Mouse (Mus musculus) liver, adult (tissue): Measurements from ENCODE around the gene Ces1e.

Experiments used
- GATA4 ChIP-seq: IDR thresholded peaks from 2 replicates; pipeline ENCODE4 v1.6.1; 2014; ENCODE audit warnings: mild to moderate bottlenecking, low read length; ENCODE audit not compliant: insufficient replicate concordance

Gene Ces1e

GRCm38 (mm10) chr8:93229446-93229845, at the start of gene Ces1e:
Gene Ces1e (minus strand): TSS chr8:93229619.
- peak; percentile 57; the same call in 1 of the 2 replicates for TF ChIP-seq GATA4

DNA sequence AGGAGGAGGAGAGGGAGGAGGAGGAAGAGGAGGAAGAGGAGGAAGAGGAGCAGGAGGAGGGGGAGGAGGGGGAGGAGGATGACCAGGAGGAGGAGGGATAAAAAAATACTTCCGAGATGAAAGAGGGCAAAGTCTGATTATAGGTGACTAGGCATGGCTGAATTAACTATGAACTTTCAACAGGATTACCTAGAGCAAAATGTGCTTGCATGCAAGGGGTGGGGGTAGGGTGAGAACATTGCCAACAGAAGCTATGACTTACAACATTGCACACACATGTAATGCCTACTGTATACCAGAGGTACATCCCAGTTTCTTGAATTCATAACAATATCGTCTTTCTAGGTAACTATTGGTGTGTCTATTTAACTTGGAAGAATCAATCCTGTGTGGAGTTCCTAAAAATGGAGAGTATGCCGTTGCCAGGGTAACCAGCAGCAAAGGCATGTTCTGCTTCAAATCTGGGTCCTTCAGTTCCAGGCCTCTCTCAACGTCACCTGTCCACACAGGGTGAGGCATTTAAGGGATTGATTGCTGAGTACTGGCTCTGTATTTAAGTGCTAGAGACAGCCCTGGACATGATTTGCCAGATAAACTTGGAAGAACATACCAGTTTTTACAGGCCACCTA, 48.9 kb upstream of the Ces1e start:
- TF ChIP-seq GATA4: no peak

DNA sequence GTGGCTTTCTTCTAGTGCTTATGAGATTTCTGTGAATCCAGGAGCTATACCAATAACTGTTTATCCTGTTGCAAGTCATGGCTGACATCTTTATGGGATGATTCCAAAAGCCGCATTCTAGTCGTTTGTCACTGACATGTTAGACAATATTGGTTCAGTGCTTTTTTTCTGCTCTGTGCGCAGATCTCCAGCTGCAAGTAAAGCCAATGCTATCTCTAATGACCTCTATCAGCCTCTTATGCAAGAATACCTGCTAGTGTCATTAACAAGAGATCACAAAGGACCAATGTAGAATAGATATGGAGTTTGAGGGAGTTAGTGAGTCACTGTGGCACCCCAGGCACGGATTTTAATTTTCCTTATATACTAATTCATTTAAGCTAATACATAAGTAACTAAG, 45.2 kb upstream of the Ces1e start:
- TF ChIP-seq GATA4: peak; percentile 68

DNA sequence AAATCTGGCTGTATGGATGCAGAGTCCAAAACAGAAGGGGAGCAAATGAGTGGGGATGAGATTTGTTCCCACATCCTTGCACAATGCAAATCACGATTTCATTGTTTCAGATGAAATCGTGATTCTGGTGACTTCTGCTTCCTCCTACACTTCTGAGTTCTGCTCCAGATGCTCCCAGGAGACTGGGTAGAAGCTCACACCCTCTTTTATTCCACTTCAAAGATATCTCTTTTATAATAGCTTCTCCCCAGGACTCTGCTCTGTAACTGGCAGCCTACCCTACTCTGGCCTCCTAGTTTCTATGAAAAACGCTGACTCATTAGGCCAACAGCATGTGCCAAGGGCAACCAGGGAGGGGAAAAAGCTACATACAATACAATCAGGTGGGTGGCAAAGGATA, 43.9 kb upstream of the Ces1e start:
- no peak for TF ChIP-seq GATA4

DNA sequence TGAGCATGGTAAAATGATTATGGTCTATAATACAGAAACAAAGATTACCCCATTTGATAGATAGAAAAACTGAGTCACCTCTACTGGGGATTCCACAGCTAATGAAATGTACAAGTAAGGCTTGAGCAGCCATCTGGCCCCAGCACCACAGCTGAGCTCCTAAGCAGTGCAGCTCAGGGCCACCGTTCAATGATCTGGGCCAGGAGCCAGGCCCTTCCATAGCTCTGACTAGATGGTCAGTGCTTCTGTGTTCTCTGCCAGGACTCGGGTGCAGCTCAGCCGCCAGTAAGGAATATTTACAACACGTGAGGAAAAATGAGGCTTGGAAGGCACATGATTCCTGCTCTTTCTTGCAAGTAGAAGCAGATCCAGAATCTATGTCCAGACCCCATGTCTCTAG, 43.3 kb upstream of the Ces1e start:
- no peak for TF ChIP-seq GATA4

- TF ChIP-seq GATA4: no peak
These were observed 32.0 kb upstream of the Ces1e start for GRCm38 (mm10) chr8:93261436-93261835.

GRCm38 (mm10) chr8:93252400-93252925, 23.0 kb upstream of the Ces1e start:
- peak; percentile 90 for TF ChIP-seq GATA4

GRCm38 (mm10) chr8:93246057-93246456, 16.6 kb upstream of the Ces1e start:
- TF ChIP-seq GATA4: peak; percentile 81

DNA sequence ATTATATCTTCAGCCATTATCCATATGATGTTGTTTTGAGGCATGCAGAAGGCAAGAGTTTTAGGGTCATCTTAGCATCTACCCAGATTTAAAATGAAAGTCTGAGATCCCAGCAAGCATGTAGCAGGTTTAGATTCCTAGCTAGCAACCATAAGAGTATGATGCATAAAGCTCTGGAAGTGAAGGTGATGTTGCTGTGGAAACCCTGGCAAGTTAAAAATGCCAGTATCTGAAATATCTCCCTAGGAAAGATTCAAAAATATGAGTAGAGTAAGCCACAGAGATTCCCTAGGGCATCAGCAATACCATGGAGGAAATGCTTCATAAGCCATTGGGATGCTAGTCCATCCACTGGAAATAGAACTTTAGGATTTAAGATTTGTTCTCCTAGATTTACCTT, 10.5 kb upstream of the Ces1e start:
- no peak for TF ChIP-seq GATA4

GRCm38 (mm10) chr8:93235681-93236080, 6.3 kb upstream of the Ces1e start:
- TF ChIP-seq GATA4: no peak

GRCm38 (mm10) chr8:93234706-93235105, 5.3 kb upstream of the Ces1e start:
- no peak for TF ChIP-seq GATA4

DNA sequence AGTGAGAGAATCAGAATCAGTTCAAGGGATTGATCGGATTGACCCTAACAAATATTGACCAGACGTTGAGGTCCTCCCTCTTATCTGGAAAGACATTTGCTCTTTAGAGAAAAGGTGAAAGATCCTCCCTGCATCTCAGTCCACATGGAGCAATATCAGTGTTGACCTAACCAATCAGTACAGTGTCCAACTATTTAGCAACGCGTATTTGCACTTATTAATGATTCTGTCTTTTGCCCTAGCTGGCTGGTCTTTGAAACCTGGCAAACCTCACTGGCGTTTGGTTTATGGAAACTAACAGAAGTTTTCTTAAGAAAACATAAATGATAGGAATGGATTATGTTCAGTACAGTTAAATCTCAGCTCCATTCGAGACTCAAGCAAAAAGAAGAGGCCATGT, 4.6 kb upstream of the Ces1e start:
- TF ChIP-seq GATA4: peak; percentile 95

DNA sequence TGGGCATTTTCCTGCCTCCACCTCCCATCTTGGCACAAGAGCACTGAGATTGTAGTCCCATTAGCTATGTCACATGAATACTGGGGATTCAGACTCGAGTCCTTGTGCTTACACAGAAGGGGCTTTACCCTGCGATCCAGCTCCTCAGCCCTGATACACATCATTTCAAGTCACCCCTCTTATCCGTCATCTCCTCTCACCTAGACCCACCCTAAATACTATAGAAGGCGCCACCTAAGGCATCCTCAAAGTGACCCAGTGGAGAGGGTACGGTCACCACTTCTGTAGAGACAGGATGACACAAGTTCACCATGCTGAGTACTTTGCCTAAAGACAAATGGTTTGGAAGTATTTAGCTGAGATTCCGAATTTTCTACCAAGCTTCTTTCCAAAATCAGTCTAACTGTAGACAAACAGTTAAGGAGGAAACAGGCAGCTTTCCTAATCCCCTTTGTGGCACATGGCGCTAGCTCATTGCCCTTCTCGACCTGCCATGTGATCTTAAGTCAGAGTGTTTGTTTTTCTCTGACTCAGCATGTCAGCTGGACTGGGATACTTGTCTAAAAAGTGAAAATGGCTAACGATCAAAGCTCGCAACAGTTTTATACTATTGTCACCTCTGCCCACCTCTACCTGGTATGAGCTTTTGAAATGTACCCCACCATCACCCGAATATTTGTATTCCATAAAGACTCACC, 597 bp downstream of the Ces1e start:
- TF ChIP-seq GATA4: no peak

DNA sequence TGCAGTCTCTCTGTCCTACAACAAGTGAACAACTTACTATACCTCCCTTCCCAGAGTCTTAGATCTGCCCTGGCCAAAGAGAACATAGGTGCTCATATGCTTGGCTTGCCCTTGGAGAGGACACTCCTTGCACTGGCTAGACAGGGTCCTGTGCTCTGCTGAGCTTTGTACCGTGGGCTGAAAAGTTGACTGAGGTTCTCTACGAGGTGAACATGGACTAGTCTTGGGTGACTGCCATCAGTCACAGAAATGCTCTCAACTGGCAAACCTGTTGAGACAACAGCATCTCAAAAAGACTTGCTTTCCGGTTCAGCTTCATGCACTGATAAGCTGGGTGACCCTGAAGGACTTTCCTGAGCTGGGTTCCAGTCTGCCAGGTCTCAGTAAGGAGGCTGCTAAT, 7.5 kb downstream of the Ces1e start:
- TF ChIP-seq GATA4: no peak

- TF ChIP-seq GATA4: no peak
These were observed 11.6 kb downstream of the Ces1e start for GRCm38 (mm10) chr8:93217867-93218266.

GRCm38 (mm10) chr8:93217375-93217774, 12.0 kb downstream of the Ces1e start:
- TF ChIP-seq GATA4: no peak
